8 mouse cellular contexts compared by ENCODE assay signal in genomic region chr2:167331432-167331921, GRCm38 (mm10). TPM values are rescaled to one million over a fixed set of nuclear protein-coding genes. Genes with fewer than 3 reads are reported as not detected.
DNase-seq lines count a peak whose midpoint lies in the region; ATAC-seq and TF ChIP-seq lines count a peak whose summit lies in the region.

No protein-coding gene starts in this region.

- no peak for DNase-seq in heart, adult 8-10 months (ENCODE audit: low spot score)
- DNase-seq in cerebellum, adult 9-10 months, result peak; percentile 77
- DNase-seq in urinary bladder, postnatal 14 days (ENCODE audit: low spot score), result no peak
- no peak for DNase-seq in thymus, adult 2 months
- no peak for DNase-seq in thymus, adult 18-20 months

- no peak overlapping the region for H3K9ac ChIP-seq in heart, embryonic 12.5 days
- H3K9ac ChIP-seq in intestine, postnatal 0 days (ENCODE audit: low read depth, low read length), result peak overlapping the region; percentile 7; the same call in 1 of the 2 replicates

- no peaks in the 10 kb centered on the region for H3K27me3 ChIP-seq in heart, embryonic 12.5 days (replicated peaks)
- no peaks in the 10 kb centered on the region for H3K27me3 ChIP-seq in C2C12 (ENCODE audit: control insufficient read depth, insufficient read depth, insufficient read length)
- H3K27me3 ChIP-seq in intestine, postnatal 0 days (replicated peaks; ENCODE audit: control insufficient read depth, insufficient read depth, low read length), result no peaks in the 10 kb centered on the region
- H3K27me3 ChIP-seq in thymus, adult 2 months (ENCODE audit: control insufficient read depth, insufficient read depth, low read length), result no peaks in the 10 kb centered on the region

- H3K4me3 ChIP-seq in heart, embryonic 12.5 days, result no peak overlapping the region
- no peak overlapping the region for H3K4me3 ChIP-seq in C2C12 (ENCODE audit: insufficient read depth, poor library complexity, severe bottlenecking)
- no peak overlapping the region for H3K4me3 ChIP-seq in intestine, postnatal 0 days (ENCODE audit: low read depth, low read length)
- no peak overlapping the region for H3K4me3 ChIP-seq in thymus, adult 2 months (ENCODE audit: control insufficient read depth, insufficient read depth, low read length)

- no peaks in the 10 kb centered on the region for H3K36me3 ChIP-seq in heart, embryonic 12.5 days
- H3K36me3 ChIP-seq in C2C12 (ENCODE audit: control insufficient read depth, insufficient read depth), result no peaks in the 10 kb centered on the region
- H3K36me3 ChIP-seq in intestine, postnatal 0 days (ENCODE audit: control insufficient read depth, insufficient read depth), result no peaks in the 10 kb centered on the region
- no peaks in the 10 kb centered on the region for H3K36me3 ChIP-seq in thymus, adult 2 months (ENCODE audit: control insufficient read depth, insufficient read depth, low read length)

- H3K79me2 ChIP-seq in C2C12 (ENCODE audit: control insufficient read depth, insufficient read depth), result peaks cover 95% of the 10 kb centered on the region

- H3K79me3 ChIP-seq in C2C12 (ENCODE audit: low read depth), result peaks cover 55% of the 10 kb centered on the region

- H3ac ChIP-seq in C2C12 (ENCODE audit: control insufficient read depth, insufficient read length, low read depth), result no peak overlapping the region

- TF ChIP-seq CTCF in C2C12 (IDR thresholded peaks at IDR 0.05; ENCODE audit: control insufficient read depth, insufficient read depth, insufficient read length), result no peak
- TF ChIP-seq CTCF in intestine, postnatal 0 days (IDR thresholded peaks at IDR 0.05; ENCODE audit: low read depth), result no peak
- no peak for TF ChIP-seq CTCF in thymus, adult 2 months (IDR thresholded peaks at IDR 0.05; ENCODE audit: borderline replicate concordance, control insufficient read depth, extremely low read depth, insufficient read depth, low read length, poor library complexity)

- no peak overlapping the region for H3K4me2 ChIP-seq in heart, embryonic 12.5 days
- H3K4me2 ChIP-seq in intestine, postnatal 0 days (replicated peaks; ENCODE audit: low read depth), result no peak overlapping the region

- no peak for TF ChIP-seq POLR2A in thymus, adult 2 months (IDR thresholded peaks at IDR 0.05; ENCODE audit: control insufficient read depth, extremely low read depth, insufficient read depth, low read length, poor library complexity)

- H3K27ac ChIP-seq in heart, embryonic 12.5 days (ENCODE audit: poor library complexity, severe bottlenecking), result peak overlapping the region; percentile 41
- peak overlapping the region; percentile 79 for H3K27ac ChIP-seq in intestine, postnatal 0 days (ENCODE audit: low read depth, low read length)
- H3K27ac ChIP-seq in thymus, adult 2 months (ENCODE audit: control insufficient read depth, insufficient read depth, low read length), result no peak overlapping the region

- H3K4me1 ChIP-seq in heart, embryonic 12.5 days (replicated peaks), result peaks cover 72% of the 10 kb centered on the region
- 0 out of 2 replicates have a peak, but pooled peaks cover 6% of the 10 kb centered on the region for H3K4me1 ChIP-seq in intestine, postnatal 0 days (replicated peaks; ENCODE audit: control insufficient read depth, insufficient read depth, low read length)
- peaks cover 15% of the 10 kb centered on the region for H3K4me1 ChIP-seq in thymus, adult 2 months (replicated peaks; ENCODE audit: control insufficient read depth, insufficient read depth, low read length)

- ATAC-seq in heart, embryonic 12.5 days (ENCODE audit: insufficient number of reproducible peaks, low FRiP score), result peak; percentile 46; the same call in 1 of the 2 replicates
- no peak for ATAC-seq in intestine, postnatal 0 days

- H3K9me3 ChIP-seq in heart, embryonic 12.5 days (replicated peaks), result no peaks in the 10 kb centered on the region
- no peaks in the 10 kb centered on the region for H3K9me3 ChIP-seq in intestine, postnatal 0 days (ENCODE audit: control insufficient read depth)

- 13% methylated on average over 5 of the region's 5 CpGs for WGBS in heart, embryonic 12.5 days
- WGBS in intestine, postnatal 0 days, result under 1% methylated on average over 5 of the region's 5 CpGs
- 77% methylated on average over 5 of the region's 5 CpGs for WGBS in thymus, adult 2 months

TF ChIP-seq in C2C12, 6 proteins besides CTCF, POLR2A, EP300 and RAD21:
- no peak for TF ChIP-seq CEBPB (IDR thresholded peaks at IDR 0.05; ENCODE audit: low read depth)
- TF ChIP-seq FOSL1 (IDR thresholded peaks at IDR 0.05; ENCODE audit: insufficient read depth, low read length, poor library complexity, severe bottlenecking), result no peak
- TF ChIP-seq USF1 (IDR thresholded peaks at IDR 0.05; ENCODE audit: low read depth), result no peak
- TF ChIP-seq MYOD1 (IDR thresholded peaks at IDR 0.05; ENCODE audit: control insufficient read depth, insufficient read length, low read depth), result peak; percentile 87
- no peak for TF ChIP-seq MAX (IDR thresholded peaks at IDR 0.05)
- no peak for TF ChIP-seq MYOG (IDR thresholded peaks at IDR 0.05; ENCODE audit: control insufficient read depth, extremely low read depth, insufficient read length)

RNA-seq across cellular contexts. Expression of gene B4galt5, which starts 17.5 kb away (rescaled TPM):
- polyA plus RNA-seq in heart, embryonic 12.5 days (2016; fragmentation: Nextera tagmentation; extraction: Ambion mirVana), result 14.9 and 21.1 TPM in 2 replicates
- 10 to 100 TPM in 3 of 4 experiments, 1 to 10 TPM in 1; 8.9 to 12.8 (median 11.6) TPM for total RNA-seq in heart, adult 8-10 months (2022)
- polyA plus RNA-seq in C2C12 (2012; fragmentation: generic; extraction: Trizol), result 56.6 TPM
- 22.4 and 26.6 TPM in 2 replicates for polyA plus RNA-seq in intestine, postnatal 0 days (2015; fragmentation: Nextera tagmentation; extraction: Ambion mirVana)
- 10.9 and 14.2 TPM in 2 replicates for polyA plus RNA-seq in thymus, adult 2 months (2012; rRNA removed)
